Mouse (Mus musculus) 3134 (cell line): ENCODE data around the gene B3galt1.

Experiments used
- DNase-seq: peaks from one replicate; pipeline ENCODE4 v3.0.0-alpha.2; 2011; ENCODE audit warnings: low spot score; ENCODE audit not compliant: insufficient read length; ENCODE audit errors: extremely low read depth

The B3galt1 gene

GRCm38 (mm10) chr2:67677697-67678096 is 112.0 kb downstream of the B3galt1 start:
- no peak for DNase-seq

GRCm38 (mm10) chr2:67724249-67724648 is 158.6 kb downstream of the B3galt1 start:
- no peak for DNase-seq

GRCm38 (mm10) chr2:67730771-67731170 is 165.1 kb downstream of the B3galt1 start:
- no peak for DNase-seq

GRCm38 (mm10) chr2:67751585-67751984 is 185.9 kb downstream of the B3galt1 start:
- DNase-seq = no peak

- DNase-seq = no peak
These were observed 190.8 kb downstream of the B3galt1 start for GRCm38 (mm10) chr2:67756507-67756906.

- no peak for DNase-seq
These were observed 221.9 kb downstream of the B3galt1 start for GRCm38 (mm10) chr2:67787536-67787935.

GRCm38 (mm10) chr2:67797561-67797960 is 231.9 kb downstream of the B3galt1 start:
- no peak for DNase-seq

- no peak for DNase-seq
These were observed 234.3 kb downstream of the B3galt1 start for GRCm38 (mm10) chr2:67799981-67800380.

GRCm38 (mm10) chr2:67816149-67816548 is 250.5 kb downstream of the B3galt1 start:
- no peak for DNase-seq

- DNase-seq = no peak
These were observed 252.3 kb downstream of the B3galt1 start for GRCm38 (mm10) chr2:67818014-67818413.

GRCm38 (mm10) chr2:67822360-67822759 is 256.7 kb downstream of the B3galt1 start:
- DNase-seq = no peak

GRCm38 (mm10) chr2:67827697-67828096 is 262.0 kb downstream of the B3galt1 start:
- no peak for DNase-seq

GRCm38 (mm10) chr2:67829055-67829915 is 263.6 kb downstream of the B3galt1 start:
- DNase-seq = no peak

GRCm38 (mm10) chr2:67847806-67848205 is 282.1 kb downstream of the B3galt1 start:
- DNase-seq = no peak

- DNase-seq = no peak
These were observed 285.1 kb downstream of the B3galt1 start for GRCm38 (mm10) chr2:67850725-67851124.

GRCm38 (mm10) chr2:67858340-67858739 is 292.7 kb downstream of the B3galt1 start:
- no peak for DNase-seq

- no peak for DNase-seq
These were observed 293.3 kb downstream of the B3galt1 start for GRCm38 (mm10) chr2:67859004-67859403.

- DNase-seq = no peak
These were observed 307.7 kb downstream of the B3galt1 start for GRCm38 (mm10) chr2:67873368-67873767.

GRCm38 (mm10) chr2:67879836-67880235 is 314.2 kb downstream of the B3galt1 start:
- no peak for DNase-seq

GRCm38 (mm10) chr2:67881713-67882281 is 316.1 kb downstream of the B3galt1 start:
- no peak for DNase-seq

- DNase-seq = no peak
These were observed 332.5 kb downstream of the B3galt1 start for GRCm38 (mm10) chr2:67897956-67898689.
